Mouse (Mus musculus) megakaryocyte progenitor cell, adult 5-6 weeks (primary cell): ENCODE data around the gene Sirt6. TPM values are rescaled to one million over a fixed set of nuclear protein-coding genes. Genes with fewer than 3 reads are reported as not detected.
"Not testable (repeated sequence)": the region's sequence is repeated elsewhere in the genome, so short reads cannot be mapped to it uniquely, and the experiment has no call there.

Source experiments
- ATAC-seq: replicated peaks from 2 replicates; pipeline ENCODE4 v1.8.0; 2016; ENCODE audit warnings: mild to moderate bottlenecking, moderate TSS enrichment, inconsistent platforms; ENCODE audit not compliant: poor library complexity
- total RNA-seq, 2 experiments: library from RNA; stranded (forward) in 1 of 2; stranded (reverse) in 1 of 2; fragments of 157-497, 149-512 nt in 1 of 2; fragments of 200-1000 nt in 1 of 2; gene quantifications; 2 replicates each; pipeline versions ENCODE4 v1.2.3 to v1.2.4; 2015 to 2017

Sirt6 gene
- 8.3 and 9.5 TPM in 2 replicates for total RNA-seq (2015)
- 4.1 and 5.3 TPM in 2 replicates for total RNA-seq (2017)

DNA sequence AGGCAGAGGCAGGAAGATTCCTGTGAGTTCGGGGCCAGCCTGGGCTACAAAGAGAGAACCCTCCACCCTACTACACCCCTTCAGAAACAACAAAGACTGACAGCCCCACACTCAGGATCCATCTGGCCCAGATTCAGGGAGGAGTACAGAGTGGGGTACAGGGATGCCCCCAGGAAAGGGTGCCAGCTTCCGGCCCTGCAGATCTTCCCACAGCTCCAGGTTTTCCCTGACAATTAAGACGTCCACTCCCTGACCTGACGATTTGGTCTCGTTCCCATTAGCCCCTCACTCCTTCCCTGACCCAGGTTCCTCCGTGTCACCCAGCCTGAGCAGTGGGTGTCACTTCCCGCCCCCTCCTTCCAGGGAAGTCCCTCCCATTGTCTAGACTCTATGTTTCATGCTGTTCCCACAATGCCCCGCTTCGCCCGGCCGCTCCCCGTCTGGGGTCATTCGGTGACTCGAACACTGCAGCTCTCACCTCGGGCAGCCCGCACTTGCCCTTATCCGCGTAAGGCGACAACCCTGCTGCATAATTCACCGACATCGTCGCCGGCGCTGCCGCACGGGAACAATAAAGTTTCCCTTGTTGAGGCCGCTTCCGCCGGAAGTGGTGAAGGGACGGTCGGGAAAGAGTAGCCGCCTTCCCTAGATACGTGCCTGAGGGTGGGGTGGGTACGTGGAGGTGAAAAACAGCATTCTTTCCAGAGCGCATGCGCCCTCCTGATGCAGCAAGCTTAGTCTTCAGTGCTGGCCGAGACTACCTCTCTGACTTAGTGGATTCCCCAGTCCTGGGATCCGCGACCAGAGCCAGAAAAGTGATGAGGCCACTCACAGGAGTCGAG is at the start of gene Sirt6:
Sirt6 (minus strand) TSS at position 804 of the 842 bp plus-strand sequence.
- ATAC-seq: peak; percentile 90

DNA sequence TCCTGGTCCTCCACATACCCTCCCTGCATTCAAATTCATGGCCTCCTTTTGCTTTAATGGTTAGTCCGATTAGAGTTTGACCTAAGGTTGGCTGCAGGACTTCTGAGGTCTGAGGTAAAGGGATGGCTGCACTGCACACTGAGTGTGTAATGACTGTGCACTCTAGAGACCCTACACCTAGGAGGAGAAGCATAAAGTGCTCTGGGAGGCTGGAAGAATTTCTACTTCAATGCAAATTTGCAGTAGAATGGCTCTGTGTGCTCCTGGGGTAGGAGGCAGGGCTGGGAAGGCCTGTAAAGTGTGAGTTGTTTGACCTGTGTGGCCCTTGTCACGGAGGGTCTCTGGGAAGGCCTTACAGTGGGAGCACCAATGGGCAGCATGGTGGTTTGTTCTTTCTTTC is 28.6 kb upstream of the Sirt6 start:
- ATAC-seq: no peak

DNA sequence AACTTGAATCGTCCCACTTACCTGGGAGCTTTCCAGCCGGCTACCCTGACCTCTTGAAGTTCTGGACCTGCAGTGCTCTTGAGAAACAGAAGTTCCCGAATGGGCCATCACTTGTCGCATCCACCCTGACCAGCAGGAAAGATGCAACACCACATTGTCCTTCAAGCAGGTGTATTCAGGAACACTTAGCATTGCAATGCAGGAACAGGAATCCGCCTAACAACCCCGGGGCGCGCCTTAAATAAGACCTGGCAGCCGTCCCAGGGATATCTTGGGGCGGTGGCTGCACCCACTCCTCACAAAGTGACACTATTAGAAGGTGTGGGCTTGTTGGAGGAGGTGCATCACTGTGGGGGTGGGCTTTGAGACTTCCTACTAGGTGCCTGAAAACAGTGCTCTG is 27.6 kb upstream of the Sirt6 start:
- ATAC-seq: no peak

DNA sequence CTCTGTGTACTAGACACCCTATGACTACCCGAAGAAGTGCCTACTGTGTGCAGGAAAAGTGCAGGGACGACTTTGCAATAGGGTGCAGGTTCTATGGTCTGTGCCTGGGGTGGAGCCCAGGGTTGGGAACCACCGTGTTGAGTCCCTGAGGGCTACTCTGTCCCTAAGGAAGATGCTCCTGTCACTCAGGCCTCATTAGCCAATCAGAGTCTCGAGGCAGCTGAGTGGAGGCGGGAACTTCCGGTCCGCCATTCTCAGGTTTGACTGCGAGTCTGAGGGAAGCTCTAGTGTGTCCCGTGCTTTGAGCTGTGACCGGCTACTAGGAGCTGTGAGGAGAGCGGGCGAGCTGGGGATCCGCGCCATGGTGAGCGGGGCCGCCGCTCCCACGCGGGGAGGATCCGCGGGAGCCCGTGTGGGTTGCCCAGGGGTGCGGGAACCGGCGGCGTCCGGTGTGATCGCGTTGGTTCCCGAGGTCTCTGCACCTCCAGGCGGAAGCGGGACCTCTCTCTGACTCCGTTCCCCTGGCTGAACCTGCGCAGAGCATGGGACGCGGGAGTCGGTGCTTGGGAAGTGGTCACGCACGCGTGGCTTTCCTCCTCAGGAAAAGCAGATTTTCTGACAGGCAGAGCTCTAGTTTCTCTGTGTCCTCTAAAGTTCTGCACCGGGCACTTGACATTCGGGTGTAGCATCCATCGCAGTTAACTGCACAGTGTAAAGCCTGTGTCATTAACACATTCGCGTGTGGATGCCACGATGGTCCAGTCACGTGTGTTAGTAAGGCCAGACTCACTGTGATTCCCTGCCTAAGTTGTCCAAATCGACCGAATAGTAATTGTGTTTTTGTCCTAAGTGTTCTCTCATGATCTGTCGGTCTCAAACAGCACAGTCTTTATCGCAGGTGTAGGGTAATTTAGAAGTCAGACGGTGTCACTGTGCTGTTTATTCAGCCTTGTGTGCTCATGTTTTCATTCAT is 21.5 kb upstream of the Sirt6 start, which contains the start of gene Gm10778:
Gm10778 (plus strand) TSS at position 257 of the 973 bp plus-strand sequence.
- ATAC-seq: peak; percentile 98

DNA sequence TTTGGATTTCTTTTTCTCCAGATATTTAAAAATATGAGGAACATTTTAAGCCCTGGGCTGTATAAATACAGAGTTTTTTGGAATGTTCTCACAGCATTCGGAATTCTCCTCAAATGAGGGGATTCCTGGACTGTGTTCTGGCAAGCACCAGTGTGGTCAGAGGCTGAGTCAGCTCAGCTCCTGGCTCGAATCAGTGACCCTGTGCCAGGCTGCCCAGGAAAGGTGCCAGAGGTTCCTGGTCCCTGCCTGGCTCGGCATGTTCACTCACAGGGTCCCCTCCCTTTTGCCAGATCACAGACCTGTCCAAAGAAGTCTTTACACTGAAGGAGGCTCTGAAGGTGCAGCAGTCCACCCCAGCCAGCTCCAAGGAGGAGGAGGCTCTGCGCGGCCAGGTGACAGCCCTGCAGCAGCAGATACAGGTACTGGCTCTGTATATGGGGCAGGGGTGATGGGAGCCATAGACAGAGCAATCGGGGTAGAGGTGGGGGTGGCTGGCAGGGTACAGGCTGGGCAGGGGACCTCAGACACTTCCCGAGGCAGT is 18.5 kb upstream of the Sirt6 start:
- ATAC-seq: no peak

DNA sequence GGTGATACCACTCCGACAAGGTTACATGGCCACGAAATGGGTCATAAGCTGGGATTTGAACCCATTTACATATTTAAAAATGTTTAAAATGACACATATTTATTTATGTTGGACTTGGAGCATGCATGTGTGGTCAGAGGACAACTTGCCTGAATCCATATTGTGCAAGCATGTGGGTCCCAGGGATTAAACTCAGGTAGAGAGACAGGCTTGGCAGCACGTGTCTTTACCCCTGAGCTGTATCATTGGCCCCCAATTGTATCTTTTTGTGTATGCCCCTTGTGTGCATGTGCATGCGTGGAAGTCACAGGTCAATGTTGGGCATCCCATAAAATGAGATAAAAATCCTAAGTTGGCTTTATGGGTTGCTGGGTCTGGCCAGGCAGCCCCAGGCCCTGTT is 17.8 kb upstream of the Sirt6 start:
- ATAC-seq: no peak

DNA sequence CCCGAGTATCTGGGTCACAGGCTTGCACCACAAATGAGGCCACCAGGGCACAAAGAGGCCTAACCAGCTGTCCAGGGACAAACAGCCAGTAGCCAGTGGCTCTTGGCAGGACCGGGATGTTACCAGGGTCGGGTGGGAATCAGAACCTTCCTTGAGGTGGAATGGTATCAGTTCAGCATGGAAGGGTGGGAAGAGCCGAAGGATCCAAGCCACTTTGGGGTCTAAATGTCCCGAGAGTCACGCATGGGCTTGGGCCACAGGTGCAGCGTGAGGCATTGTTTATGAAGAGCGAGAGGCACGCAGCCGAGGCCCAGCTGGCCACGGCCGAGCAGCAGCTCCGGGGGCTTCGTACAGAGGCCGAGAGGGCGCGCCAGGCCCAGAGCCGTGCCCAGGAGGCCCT is 17.1 kb upstream of the Sirt6 start:
- ATAC-seq: no peak

DNA sequence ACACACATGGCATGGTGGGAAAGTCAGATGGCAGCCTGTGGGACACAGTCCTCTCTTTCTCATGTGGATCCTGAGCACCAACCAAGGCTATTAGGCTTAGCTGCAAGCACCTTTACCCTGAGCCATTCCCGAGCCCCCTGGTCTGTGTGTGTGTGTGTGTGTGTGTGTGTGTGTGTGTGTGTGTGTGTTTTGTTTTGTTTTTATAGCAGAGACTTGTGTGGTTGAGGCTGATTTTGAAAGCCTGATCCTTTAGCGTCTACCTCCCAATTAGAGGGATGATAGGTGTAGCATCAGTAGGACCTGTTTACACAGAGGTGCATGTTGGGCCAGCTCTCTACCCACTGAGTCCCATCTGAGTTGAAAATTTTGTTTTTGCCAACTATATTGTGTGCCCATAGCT is 16.6 kb upstream of the Sirt6 start:
- no peak for ATAC-seq

DNA sequence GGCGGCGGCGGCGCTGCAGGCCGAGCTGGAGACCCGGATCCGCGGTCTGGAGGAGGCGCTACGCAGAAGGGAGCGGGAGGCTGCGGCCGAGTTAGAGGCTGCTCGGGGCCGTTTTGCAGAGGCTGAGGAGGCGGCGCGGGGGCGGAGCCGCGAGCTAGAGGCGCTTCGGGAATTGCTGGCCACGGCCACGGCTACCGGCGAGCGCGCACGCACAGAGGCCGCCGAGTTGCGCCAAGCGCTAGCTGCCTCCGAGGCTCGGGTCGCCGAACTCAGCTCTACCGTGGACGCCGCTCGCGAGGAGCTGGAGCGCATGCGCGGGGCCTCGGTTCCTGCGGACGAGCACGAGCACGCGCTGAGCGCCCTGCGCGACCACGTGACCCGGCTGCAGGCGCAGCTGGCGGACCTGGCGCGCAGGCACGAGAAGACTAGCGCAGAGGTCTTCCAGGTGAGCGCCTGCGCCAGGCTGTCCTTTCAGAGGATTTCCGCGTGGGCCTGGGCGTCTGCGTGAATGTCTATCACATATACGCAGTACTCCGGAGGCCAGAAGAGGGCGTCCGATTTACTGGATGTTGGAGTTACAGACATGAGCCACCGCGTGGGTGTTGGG is 16.0 kb upstream of the Sirt6 start:
- peak; percentile 74 for ATAC-seq

DNA sequence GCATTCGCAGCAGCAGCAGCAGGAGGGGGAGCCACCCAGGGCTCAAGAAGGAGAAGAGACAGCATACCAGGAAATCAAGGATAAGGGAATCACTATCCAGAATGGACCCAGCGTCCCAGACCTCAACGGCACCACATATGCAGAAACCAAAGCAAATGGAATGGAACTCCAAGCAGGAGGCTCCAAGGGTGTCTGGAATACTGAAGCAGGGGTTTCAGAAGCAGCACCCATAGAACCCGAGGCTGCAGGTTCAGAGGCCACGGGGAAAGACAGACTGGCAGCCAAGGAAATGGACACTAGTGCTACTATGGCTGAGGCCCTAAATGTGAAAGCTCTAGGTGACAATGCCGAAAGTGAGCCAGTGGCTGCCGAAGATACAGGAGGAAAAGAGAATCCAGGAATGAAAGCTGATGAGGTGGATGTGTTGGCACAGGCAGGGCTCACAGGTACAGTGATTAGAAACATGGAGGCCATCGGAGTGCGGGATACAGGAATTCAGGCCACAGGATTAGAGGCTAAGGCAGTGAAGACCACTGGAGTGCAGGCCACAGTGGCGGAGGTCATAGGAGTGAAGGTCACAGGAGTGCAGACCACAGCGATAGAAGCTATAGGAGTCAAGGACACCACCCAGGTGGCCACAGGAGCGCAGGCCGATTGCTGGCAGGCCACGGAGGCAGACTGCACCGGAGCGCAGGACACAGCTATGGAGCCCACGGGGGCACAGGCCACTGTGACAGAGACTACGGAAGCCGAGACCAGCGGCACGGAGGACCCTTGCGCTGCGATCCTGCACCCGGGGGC is 15.3 kb upstream of the Sirt6 start:
- peak; percentile 4 for ATAC-seq

DNA sequence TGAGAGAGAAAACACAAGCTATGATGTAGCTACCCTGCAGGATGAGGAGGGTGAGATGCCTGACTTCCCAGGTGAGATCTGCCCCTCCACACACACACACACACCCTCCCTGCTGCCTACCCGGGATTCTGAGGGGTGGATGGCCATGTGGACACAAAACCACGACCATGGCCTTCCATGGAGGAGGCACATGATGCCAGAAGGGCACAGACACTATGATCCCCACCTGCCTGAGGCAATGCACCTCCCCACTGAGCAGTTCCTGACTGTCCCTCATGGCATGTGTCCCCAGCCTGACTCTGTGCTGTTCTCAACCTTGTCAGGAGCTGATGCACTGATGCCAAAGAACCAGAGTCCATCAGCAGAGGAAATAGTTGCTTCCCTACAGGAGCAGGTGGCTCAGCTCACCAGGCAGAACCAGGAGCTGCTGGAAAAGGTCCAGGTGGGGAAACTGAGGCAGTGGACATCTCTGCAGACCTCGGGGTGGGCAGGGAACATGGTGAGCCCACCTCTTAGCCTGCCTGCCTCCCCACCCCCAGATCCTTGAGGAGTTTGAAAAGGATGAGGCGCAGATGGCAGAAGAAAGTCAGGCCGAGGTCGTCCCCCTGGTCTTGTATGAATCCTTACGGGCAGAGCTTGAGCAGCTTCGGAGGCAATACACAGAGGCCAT is 14.5 kb upstream of the Sirt6 start:
- ATAC-seq: no peak

DNA sequence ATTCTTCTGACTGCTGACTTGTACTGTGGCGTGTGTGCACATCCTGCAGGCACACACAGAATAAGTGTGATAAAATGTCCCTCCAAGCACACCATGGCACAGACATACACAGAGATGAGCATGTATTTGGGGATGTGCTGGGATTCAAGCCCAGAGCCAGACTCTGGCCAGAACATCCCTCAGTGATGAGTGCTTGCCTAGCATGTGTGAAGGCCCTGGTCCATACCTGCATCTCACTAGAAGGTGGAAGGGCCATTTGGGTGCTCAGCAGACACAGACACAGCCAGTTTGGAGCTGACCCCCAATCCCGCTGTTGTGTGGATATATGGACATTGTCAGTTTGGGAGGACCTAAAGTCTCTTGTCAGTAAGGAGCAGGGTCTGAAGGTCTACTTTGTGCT is 14.0 kb upstream of the Sirt6 start:
- no peak for ATAC-seq

DNA sequence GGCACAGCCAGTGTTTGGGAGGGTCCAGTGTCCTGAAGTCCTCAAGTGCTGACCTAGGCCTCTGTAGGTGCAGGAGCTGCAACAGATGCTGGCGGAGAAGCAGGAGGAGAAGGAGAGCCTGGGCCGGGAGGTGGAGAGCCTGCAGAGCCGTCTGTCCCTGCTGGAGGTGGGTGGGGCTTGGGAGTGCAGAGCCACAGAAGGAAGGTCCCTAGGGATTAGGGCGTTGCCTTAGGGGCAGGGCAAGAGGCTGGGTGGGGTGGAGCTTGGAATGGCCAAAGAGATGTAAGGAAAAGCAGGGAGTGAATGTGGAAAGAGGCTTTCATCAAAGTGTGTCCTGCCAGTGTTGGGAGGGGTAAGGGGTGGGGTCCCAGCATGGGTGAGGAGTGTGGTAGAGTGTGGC is 13.2 kb upstream of the Sirt6 start:
- ATAC-seq: not testable (repeated sequence)

DNA sequence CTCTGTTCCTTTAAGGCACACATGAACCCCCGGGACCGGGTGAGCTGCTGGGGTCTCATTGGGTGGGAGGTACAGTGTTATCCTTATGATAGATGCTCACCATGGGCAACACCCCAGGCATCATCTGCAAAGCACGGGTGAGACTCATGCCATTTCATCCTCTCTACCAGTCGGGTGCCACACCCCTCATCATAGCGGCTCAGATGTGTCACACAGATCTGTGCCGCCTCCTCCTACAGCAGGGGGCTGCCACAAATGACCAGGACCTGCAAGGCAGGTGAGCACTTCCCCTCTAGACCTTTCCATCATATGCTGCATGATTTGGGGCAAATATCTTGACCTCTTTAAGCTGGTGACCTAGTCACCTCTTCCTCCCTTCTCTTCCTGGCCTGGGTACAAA is 10.5 kb upstream of the Sirt6 start:
- ATAC-seq: no peak

DNA sequence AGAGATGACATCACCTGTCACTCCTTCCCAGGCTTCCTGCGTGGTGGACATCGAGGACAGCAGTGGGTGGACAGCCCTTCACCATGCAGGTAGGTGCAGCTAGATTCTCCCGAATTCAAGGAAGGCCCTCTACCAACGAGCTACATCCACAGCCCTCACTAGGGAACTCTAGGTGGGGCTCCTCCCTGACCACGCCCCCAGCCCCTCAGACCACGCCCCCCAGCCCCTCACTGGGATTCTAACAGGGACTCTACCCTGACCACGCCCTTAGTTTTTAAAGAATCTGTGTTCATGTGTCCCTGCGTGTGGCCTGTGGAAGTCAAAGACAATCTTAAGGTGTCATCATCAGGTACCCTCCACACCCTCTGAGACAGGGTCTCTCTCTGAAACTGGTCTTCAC is 8.7 kb upstream of the Sirt6 start:
- ATAC-seq: no peak

DNA sequence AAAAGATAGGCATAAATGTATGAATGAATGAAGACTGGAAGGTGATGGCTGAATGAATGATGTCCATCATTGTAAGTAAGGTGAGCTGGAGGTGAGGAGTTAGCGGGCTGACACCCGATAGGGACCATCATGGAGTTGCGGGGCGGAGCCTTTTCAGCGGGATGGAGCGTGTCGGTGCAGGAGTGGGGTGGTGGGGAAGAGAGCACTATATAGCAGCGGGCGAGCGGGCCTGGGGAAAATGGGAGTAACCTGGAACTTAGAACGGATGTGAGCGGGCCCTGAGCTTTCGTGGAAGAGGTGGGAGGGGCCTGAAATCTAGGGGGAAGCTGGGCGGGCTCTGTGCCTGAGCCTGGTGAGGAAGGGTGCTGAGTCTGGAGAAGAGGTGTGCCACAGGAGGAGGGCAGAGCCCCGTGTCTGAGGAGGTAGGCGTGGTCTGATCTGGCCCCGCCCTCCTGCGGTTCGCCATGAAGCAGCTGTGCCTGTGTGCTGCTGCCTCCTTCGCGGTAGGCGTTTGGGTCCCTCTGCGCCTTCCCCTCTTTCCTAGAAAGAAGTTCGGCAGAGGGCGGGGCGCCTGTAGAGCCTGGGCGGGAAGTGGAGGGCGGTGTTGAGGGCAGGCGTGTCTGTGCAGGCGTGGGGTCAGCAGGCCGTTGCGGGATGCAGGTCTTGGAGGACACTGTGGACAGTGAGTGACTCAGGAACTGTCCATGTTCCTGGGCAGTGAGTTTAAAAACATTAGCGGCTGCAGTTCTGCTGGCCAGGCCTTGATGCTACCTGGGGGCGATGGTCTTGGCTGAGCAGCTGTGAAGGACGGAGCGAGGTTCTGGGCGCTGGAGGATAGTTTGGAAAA is 5.9 kb upstream of the Sirt6 start:
- peak; percentile 96 for ATAC-seq

DNA sequence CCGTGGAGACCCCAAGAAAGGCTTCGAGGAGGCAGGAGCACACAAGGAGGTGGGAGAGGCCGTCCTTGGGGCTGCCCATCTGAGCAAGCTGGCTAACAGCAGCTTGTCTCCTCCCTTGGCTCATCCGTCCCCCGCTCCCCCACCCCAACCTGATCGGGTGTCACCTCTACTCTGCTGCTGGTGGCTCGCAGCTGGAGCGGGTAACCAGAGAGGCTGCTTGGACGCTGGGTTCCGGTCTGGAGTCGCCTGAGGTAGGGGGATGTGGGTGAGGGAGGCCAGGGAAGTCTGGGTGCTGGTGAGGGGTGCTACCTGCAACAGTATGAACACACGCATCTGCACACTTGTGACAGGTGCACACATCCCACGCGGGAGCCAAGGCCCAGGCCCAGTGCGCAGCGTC is 793 bp upstream of the Sirt6 start, which contains the start of gene Ankrd24:
Ankrd24 (plus strand) TSS at position 151 of the 400 bp plus-strand sequence.
- ATAC-seq: no peak

DNA sequence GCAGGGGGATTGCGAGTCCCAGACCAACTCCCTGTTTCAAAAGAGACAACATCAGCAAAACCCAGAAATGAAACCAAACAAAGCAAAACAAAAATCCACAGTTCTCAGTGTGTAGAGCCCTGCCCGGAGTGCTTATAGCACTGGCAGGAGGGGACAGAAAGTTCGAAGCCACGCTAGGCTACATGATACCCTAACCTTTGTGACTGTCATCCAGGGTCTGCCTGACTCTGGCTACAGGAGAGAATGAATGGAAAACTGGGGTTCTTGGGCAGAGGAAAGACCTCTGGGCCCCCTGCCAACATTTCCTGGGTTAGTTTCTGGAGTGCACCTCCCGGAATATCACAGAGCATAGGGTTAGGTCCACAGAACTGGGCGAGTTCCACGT is 231 bp upstream of the Sirt6 start:
- no peak for ATAC-seq
